Mouse (Mus musculus) myocyte (in vitro differentiated cells): Measurements from ENCODE around the gene Col1a1. TPM values are rescaled to one million over a fixed set of nuclear protein-coding genes. Genes with fewer than 3 reads are reported as not detected.

ENCODE experiments used
- H3K27me3 ChIP-seq: one replicate; pipeline ENCODE4 v1.6.1; 2011; ENCODE audit not compliant: control insufficient read depth, insufficient read depth, insufficient read length
- H3K36me3 ChIP-seq: one replicate; pipeline ENCODE4 v1.6.1; 2011; ENCODE audit not compliant: control insufficient read depth, insufficient read depth
- H3K4me2 ChIP-seq: one replicate; pipeline ENCODE4 v1.6.1; 2011; ENCODE audit warnings: low read depth, control low read depth
- H3K4me3 ChIP-seq: one replicate; pipeline ENCODE4 v1.5.1; 2011; ENCODE audit warnings: mild to moderate bottlenecking, control low read depth, moderate library complexity
- H3K79me2 ChIP-seq: one replicate; pipeline ENCODE4 v1.6.1; 2011; ENCODE audit not compliant: control insufficient read depth, insufficient read depth
- H3ac ChIP-seq: one replicate; pipeline ENCODE4 v1.6.1; 2011; ENCODE audit not compliant: control insufficient read depth, insufficient read length
- CEBPB ChIP-seq: IDR thresholded peaks from 2 replicates; pipeline ENCODE4 v1.6.1; 2011; ENCODE audit warnings: mild to moderate bottlenecking, moderate library complexity; ENCODE audit not compliant: poor library complexity, insufficient read depth, severe bottlenecking
- E2F4 ChIP-seq: IDR thresholded peaks from one replicate; pipeline ENCODE4 v1.6.1; 2011; ENCODE audit warnings: mild to moderate bottlenecking, control low read depth, moderate library complexity; ENCODE audit not compliant: insufficient read depth
- MAX ChIP-seq: IDR thresholded peaks from one replicate; pipeline ENCODE4 v1.6.1; 2011; ENCODE audit warnings: low read depth, mild to moderate bottlenecking, control low read depth
- MYOD1 ChIP-seq, 3 experiments: IDR thresholded peaks; one replicate each; pipeline ENCODE4 v1.6.1; 2011; ENCODE audit warnings: control low read depth in 2 of 3, low read depth in 2 of 3, mild to moderate bottlenecking in 2 of 3, moderate library complexity in 1 of 3; ENCODE audit not compliant: insufficient read length in 2 of 3, control insufficient read depth in 1 of 3
- MYOG ChIP-seq, 3 experiments: IDR thresholded peaks; one replicate each; pipeline ENCODE4 v1.6.1; 2011; ENCODE audit warnings: control low read depth in 2 of 3, low read depth in 2 of 3, mild to moderate bottlenecking in 2 of 3; ENCODE audit not compliant: insufficient read length in 2 of 3, control insufficient read depth in 1 of 3, insufficient read depth in 1 of 3
- POLR2A ChIP-seq: IDR thresholded peaks from one replicate; pipeline ENCODE4 v1.6.1; 2011; ENCODE audit warnings: low read depth, mild to moderate bottlenecking, control low read depth, moderate library complexity; ENCODE audit not compliant: insufficient read length
- POLR2AphosphoS2 ChIP-seq: IDR thresholded peaks from one replicate; pipeline ENCODE4 v1.6.1; 2011; ENCODE audit warnings: low read depth, control low read depth; ENCODE audit not compliant: insufficient read length
- REST ChIP-seq: IDR thresholded peaks from one replicate; pipeline ENCODE4 v1.6.1; 2011; ENCODE audit warnings: mild to moderate bottlenecking, control low read depth, moderate library complexity; ENCODE audit not compliant: insufficient read depth, insufficient read length
- SRF ChIP-seq: IDR thresholded peaks from one replicate; pipeline ENCODE4 v1.6.1; 2011; ENCODE audit warnings: low read depth; ENCODE audit not compliant: control insufficient read depth, insufficient read length
- TCF12 ChIP-seq: IDR thresholded peaks from one replicate; pipeline ENCODE4 v1.6.1; 2011; ENCODE audit warnings: mild to moderate bottlenecking, control low read depth; ENCODE audit not compliant: poor library complexity, insufficient read depth, severe bottlenecking
- TCF3 ChIP-seq: IDR thresholded peaks from one replicate; pipeline ENCODE4 v1.6.1; 2011; ENCODE audit warnings: low read depth, control low read depth; ENCODE audit not compliant: insufficient read length
- USF1 ChIP-seq: IDR thresholded peaks from one replicate; pipeline ENCODE4 v1.6.1; 2011; ENCODE audit warnings: low read depth, mild to moderate bottlenecking, control low read depth, moderate library complexity
- polyA plus RNA-seq: library from polyadenylated mRNA; unstranded; fragments of >200 nt; fragmentation: generic; extraction: Trizol; gene quantifications from one replicate; pipeline ENCODE4 v1.2.1, GENCODE M21; 2012; ENCODE audit warnings: missing spikeins

Col1a1 gene
- polyA plus RNA-seq, 1 experiment, result 206 TPM

DNA sequence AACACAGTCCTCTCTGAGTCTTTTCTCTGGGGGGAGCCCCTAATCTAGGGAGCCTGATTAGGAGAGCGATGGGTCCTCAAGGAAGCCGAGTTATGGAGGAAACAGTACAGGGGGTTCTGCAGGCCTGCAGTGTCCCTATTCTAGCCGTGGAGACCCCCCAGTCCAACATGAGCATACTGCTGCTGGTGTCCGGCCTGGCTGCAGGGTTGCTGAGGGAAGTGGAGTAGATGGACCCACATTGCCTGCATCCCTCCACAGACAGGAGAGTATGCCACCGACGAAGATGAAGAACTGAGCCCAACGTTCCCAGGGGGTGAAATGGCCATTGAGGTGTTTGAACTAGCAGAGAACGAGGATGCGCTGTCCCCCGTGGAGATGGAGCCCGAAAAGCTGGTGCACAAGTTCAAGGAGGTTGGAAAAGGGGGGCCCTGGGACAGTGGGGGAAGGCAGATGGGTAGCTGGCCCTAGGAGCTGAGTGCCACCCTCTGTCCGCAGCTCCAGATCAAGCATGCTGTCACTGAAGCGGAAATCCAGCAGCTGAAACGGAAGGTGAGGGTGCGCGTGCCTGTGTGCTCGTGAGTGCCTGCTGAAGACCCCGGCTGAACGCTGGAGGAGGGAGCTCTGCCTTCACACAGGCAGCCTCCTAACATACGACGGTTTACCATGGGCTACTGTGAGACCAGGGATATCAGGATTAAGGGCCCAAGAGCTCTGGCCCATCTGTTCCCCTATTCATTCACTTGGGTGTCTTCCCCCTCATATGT lies 65.7 kb downstream of the Col1a1 start:
- Histone ChIP-seq H3K27me3 (no peaks in the 10 kb centered on the region), H3ac (no peak overlapping the region), H3K36me3 (peaks cover 5% of the 10 kb centered on the region), H3K4me2 (no peak overlapping the region), H3K4me3 (no peak overlapping the region), H3K79me2 (no peaks in the 10 kb centered on the region)
- TF ChIP-seq E2F4, result no peak
- no peak for TF ChIP-seq USF1
- TF ChIP-seq MAX, result no peak
- no peak for TF ChIP-seq REST
- TF ChIP-seq SRF, result no peak
- no peak for TF ChIP-seq POLR2A
- TF ChIP-seq POLR2AphosphoS2, result no peak
- TF ChIP-seq MYOD1 (IDR thresholded peaks at IDR 0.05; ENCODE audit: control insufficient read depth in 1 of 3, insufficient read length in 2 of 3, low read depth in 2 of 3), result no peak
- TF ChIP-seq MYOG (IDR thresholded peaks at IDR 0.05; ENCODE audit: control insufficient read depth in 1 of 3, insufficient read depth in 1 of 3, insufficient read length in 2 of 3, low read depth in 2 of 3), result no peak
- no peak for TF ChIP-seq CEBPB
- TF ChIP-seq TCF3, result no peak
- no peak for TF ChIP-seq TCF12

Other genes with a start within 250 kb of the Col1a1 start
- not detected for gene Gm11541, start 231.7 kb upstream of the Col1a1 start, polyA plus RNA-seq
- 0.11 TPM for gene Cdc34b, start 194.4 kb upstream of the Col1a1 start, polyA plus RNA-seq
- not detected for gene Tmem92, start 153.5 kb upstream of the Col1a1 start, polyA plus RNA-seq
- gene Hils1, start 31.4 kb downstream of the Col1a1 start, polyA plus RNA-seq, result 0.37 TPM
- gene Sgca, start 40.1 kb downstream of the Col1a1 start, polyA plus RNA-seq, result 303 TPM
- 42.4 TPM for gene Ppp1r9b, start 54.8 kb downstream of the Col1a1 start, polyA plus RNA-seq
- 14.4 TPM for gene Samd14, start 73.7 kb downstream of the Col1a1 start, polyA plus RNA-seq
- 33.3 TPM for gene Pdk2, start 105.1 kb downstream of the Col1a1 start, polyA plus RNA-seq
- gene Itga3, start 140.6 kb downstream of the Col1a1 start, polyA plus RNA-seq, result 19.9 TPM
- gene Dlx3, start 183.9 kb downstream of the Col1a1 start, polyA plus RNA-seq, result 6.3 TPM
- gene Dlx4, start 210.0 kb downstream of the Col1a1 start, polyA plus RNA-seq, result 0.49 TPM